Mouse (Mus musculus) hindbrain, embryonic 13.5 days (tissue): ENCODE data around the gene Cd81. TPM values are rescaled to one million over a fixed set of nuclear protein-coding genes. Genes with fewer than 3 reads are reported as not detected.

Source experiments
- ATAC-seq: fragments of 200-750 bp; cut with Nextera tagmentation; 2 replicates; pipeline ENCODE4 v1.8.0; 2017; ENCODE audit warnings: moderate TSS enrichment; ENCODE audit not compliant: low FRiP score
- H3K27ac ChIP-seq: fragments of 300-500 bp; sonication (generic); 2 replicates; pipeline ENCODE4 v1.5.1; 2015; ENCODE audit warnings: inconsistent platforms, mild to moderate bottlenecking, moderate library complexity
- H3K27me3 ChIP-seq: fragments of 300-500 bp; sonication (generic); 2 replicates; pipeline ENCODE4 v1.6.1; 2015; ENCODE audit warnings: mild to moderate bottlenecking, inconsistent platforms
- H3K36me3 ChIP-seq: fragments of 300-500 bp; sonication (generic); 2 replicates; pipeline ENCODE4 v1.6.1; 2015; ENCODE audit warnings: mild to moderate bottlenecking, inconsistent platforms
- H3K4me1 ChIP-seq: fragments of 300-500 bp; sonication (generic); replicated peaks from 2 replicates; pipeline ENCODE4 v1.6.1; 2015; ENCODE audit warnings: inconsistent platforms
- H3K4me2 ChIP-seq: fragments of 300-500 bp; sonication (generic); 2 replicates; pipeline ENCODE4 v1.6.1; 2015; ENCODE audit warnings: inconsistent platforms, mild to moderate bottlenecking, moderate library complexity
- H3K4me3 ChIP-seq: fragments of 300-500 bp; sonication (generic); 2 replicates; pipeline ENCODE4 v1.5.1; 2015; ENCODE audit warnings: mild to moderate bottlenecking, inconsistent platforms
- H3K9ac ChIP-seq: fragments of 300-500 bp; sonication (generic); 2 replicates; pipeline ENCODE4 v1.6.1; 2015; ENCODE audit warnings: mild to moderate bottlenecking, inconsistent platforms
- H3K9me3 ChIP-seq: fragments of 300-500 bp; sonication (generic); 2 replicates; pipeline ENCODE4 v1.6.1; 2016; ENCODE audit warnings: inconsistent platforms
- WGBS: fragments of 180-500 bp; shearing (Covaris S2); methylation state at CpG from one replicate; pipeline ENCODE4 v1.1.7; 2015; 5-methylcytosine and 5-hydroxymethylcytosine counted together
- polyA plus RNA-seq: library from polyadenylated mRNA; unstranded; fragments of >200 nt; fragmentation: Nextera tagmentation; extraction: Ambion mirVana; gene quantifications from 2 replicates; pipeline ENCODE4 v1.2.1, GENCODE M21; 2015

Gene Cd81
- polyA plus RNA-seq, 1 experiment from 2014 or later = 322 TPM

- H3K36me3 ChIP-seq = peaks cover 7% of the 10 kb centered on the region
- H3K4me3 ChIP-seq = no peak overlapping the region
- no peak overlapping the region for H3K4me2 ChIP-seq
- no peak overlapping the region for H3K27ac ChIP-seq
- no peaks in the 10 kb centered on the region for H3K9me3 ChIP-seq
- H3K4me1 ChIP-seq = no peaks in the 10 kb centered on the region
- no peaks in the 10 kb centered on the region for H3K27me3 ChIP-seq
- 93% methylated on average over 3 of the region's 3 CpGs for WGBS
- ATAC-seq = no peak
- H3K9ac ChIP-seq = no peak overlapping the region
Observed at GRCm38 (mm10) chr7:143025496-143025895, 27.0 kb upstream of the Cd81 start.

GRCm38 (mm10) chr7:143027196-143027595 lies 25.3 kb upstream of the Cd81 start:
- no peak overlapping the region for H3K27ac ChIP-seq

GRCm38 (mm10) chr7:143031816-143032215 lies 20.7 kb upstream of the Cd81 start:
- Histone ChIP-seq H3K27ac (no peak overlapping the region), H3K9ac (no peak overlapping the region), H3K4me1 (no peaks in the 10 kb centered on the region), H3K9me3 (no peaks in the 10 kb centered on the region), H3K4me3 (no peak overlapping the region), H3K36me3 (peaks cover 23% of the 10 kb centered on the region), H3K4me2 (no peak overlapping the region), H3K27me3 (no peaks in the 10 kb centered on the region)
- WGBS = 98% methylated on average over 1 of the region's 1 CpGs
- ATAC-seq = no peak

More at GRCm38 (mm10) chr7:143027196-143027595, 25.3 kb upstream of the Cd81 start:
- ATAC-seq = no peak
- no peak overlapping the region for H3K4me2 ChIP-seq
- H3K9me3 ChIP-seq = no peaks in the 10 kb centered on the region
- no peaks in the 10 kb centered on the region for H3K27me3 ChIP-seq
- H3K9ac ChIP-seq = no peak overlapping the region; the same call in 1 of the 2 replicates
- 83% methylated on average over 4 of the region's 4 CpGs for WGBS
- H3K4me1 ChIP-seq = no peaks in the 10 kb centered on the region
- no peak overlapping the region for H3K4me3 ChIP-seq
- H3K36me3 ChIP-seq = peaks cover 15% of the 10 kb centered on the region

- WGBS = 89% methylated on average over 4 of the region's 4 CpGs
- no peak overlapping the region for H3K27ac ChIP-seq
- ATAC-seq = no peak
- H3K9me3 ChIP-seq = no peaks in the 10 kb centered on the region
- H3K36me3 ChIP-seq = peaks cover 29% of the 10 kb centered on the region
- H3K4me3 ChIP-seq = no peak overlapping the region
- no peak overlapping the region for H3K4me2 ChIP-seq
- no peak overlapping the region for H3K9ac ChIP-seq
- H3K4me1 ChIP-seq = no peaks in the 10 kb centered on the region
- H3K27me3 ChIP-seq = no peaks in the 10 kb centered on the region
Observed at GRCm38 (mm10) chr7:143033581-143033980, 19.0 kb upstream of the Cd81 start.

- WGBS = 97% methylated on average over 2 of the region's 2 CpGs
- H3K4me3 ChIP-seq = no peak overlapping the region
- no peak overlapping the region for H3K9ac ChIP-seq
- no peak overlapping the region for H3K4me2 ChIP-seq
- no peaks in the 10 kb centered on the region for H3K4me1 ChIP-seq
- H3K27me3 ChIP-seq = no peaks in the 10 kb centered on the region
- no peak overlapping the region for H3K27ac ChIP-seq
- peaks cover 29% of the 10 kb centered on the region for H3K36me3 ChIP-seq
- no peak for ATAC-seq
- H3K9me3 ChIP-seq = no peaks in the 10 kb centered on the region
Observed at GRCm38 (mm10) chr7:143034112-143034511, 18.4 kb upstream of the Cd81 start.

GRCm38 (mm10) chr7:143034519-143035450 lies 17.8 kb upstream of the Cd81 start:
- ATAC-seq = no peak

GRCm38 (mm10) chr7:143036787-143037186 lies 15.8 kb upstream of the Cd81 start:
- Histone ChIP-seq H3K4me2 (no peak overlapping the region), H3K9me3 (no peaks in the 10 kb centered on the region), H3K27me3 (no peaks in the 10 kb centered on the region), H3K4me3 (no peak overlapping the region), H3K27ac (no peak overlapping the region), H3K9ac (no peak overlapping the region), H3K36me3 (peaks cover 22% of the 10 kb centered on the region), H3K4me1 (no peaks in the 10 kb centered on the region)
- ATAC-seq = no peak
- 86% methylated on average over 3 of the region's 3 CpGs for WGBS

More at GRCm38 (mm10) chr7:143034519-143035450, 17.8 kb upstream of the Cd81 start:
- Histone ChIP-seq H3K9ac (no peak overlapping the region), H3K27ac (no peak overlapping the region), H3K9me3 (no peaks in the 10 kb centered on the region), H3K27me3 (no peaks in the 10 kb centered on the region), H3K4me1 (no peaks in the 10 kb centered on the region), H3K4me2 (no peak overlapping the region), H3K4me3 (no peak overlapping the region), H3K36me3 (peaks cover 29% of the 10 kb centered on the region)
- 91% methylated on average over 8 of the region's 8 CpGs for WGBS

- Histone ChIP-seq H3K9ac (no peak overlapping the region), H3K9me3 (no peaks in the 10 kb centered on the region), H3K4me3 (no peak overlapping the region), H3K27me3 (no peaks in the 10 kb centered on the region), H3K36me3 (peaks cover 22% of the 10 kb centered on the region), H3K27ac (no peak overlapping the region), H3K4me1 (no peaks in the 10 kb centered on the region), H3K4me2 (no peak overlapping the region)
- ATAC-seq = no peak
- 94% methylated on average over 4 of the region's 4 CpGs for WGBS
Observed at GRCm38 (mm10) chr7:143037306-143037705, 15.2 kb upstream of the Cd81 start.

- H3K27me3 ChIP-seq = no peaks in the 10 kb centered on the region
- H3K4me1 ChIP-seq = no peaks in the 10 kb centered on the region
- peaks cover 16% of the 10 kb centered on the region for H3K36me3 ChIP-seq
- H3K9me3 ChIP-seq = no peaks in the 10 kb centered on the region
- ATAC-seq = no peak
- H3K4me3 ChIP-seq = no peak overlapping the region
- no peak overlapping the region for H3K27ac ChIP-seq
- H3K9ac ChIP-seq = no peak overlapping the region
- H3K4me2 ChIP-seq = no peak overlapping the region
- 92% methylated on average over 3 of the region's 3 CpGs for WGBS
Observed at GRCm38 (mm10) chr7:143038174-143038931, 14.2 kb upstream of the Cd81 start.

GRCm38 (mm10) chr7:143040561-143040960 lies 12.0 kb upstream of the Cd81 start:
- ATAC-seq = no peak
- 89% methylated on average over 3 of the region's 3 CpGs for WGBS
- no peak overlapping the region for H3K27ac ChIP-seq
- H3K27me3 ChIP-seq = no peaks in the 10 kb centered on the region
- H3K4me1 ChIP-seq = no peaks in the 10 kb centered on the region
- no peaks in the 10 kb centered on the region for H3K9me3 ChIP-seq
- peak overlapping the region; percentile 35; the same call in 1 of the 2 replicates for H3K9ac ChIP-seq
- peaks cover 7% of the 10 kb centered on the region for H3K36me3 ChIP-seq
- H3K4me2 ChIP-seq = no peak overlapping the region
- no peak overlapping the region for H3K4me3 ChIP-seq

GRCm38 (mm10) chr7:143041138-143041822 lies 11.3 kb upstream of the Cd81 start:
- no peak overlapping the region; the same call in 1 of the 2 replicates for H3K27ac ChIP-seq
- 82% methylated on average over 3 of the region's 3 CpGs for WGBS
- no peaks in the 10 kb centered on the region for H3K27me3 ChIP-seq
- no peak overlapping the region for H3K4me3 ChIP-seq
- H3K9me3 ChIP-seq = no peaks in the 10 kb centered on the region
- H3K9ac ChIP-seq = no peak overlapping the region
- H3K4me1 ChIP-seq = no peaks in the 10 kb centered on the region
- H3K36me3 ChIP-seq = peaks cover 7% of the 10 kb centered on the region
- ATAC-seq = no peak
- no peak overlapping the region for H3K4me2 ChIP-seq

- Histone ChIP-seq H3K4me3 (no peak overlapping the region), H3K36me3 (peaks cover 3% of the 10 kb centered on the region), H3K4me2 (no peak overlapping the region), H3K9ac (no peak overlapping the region), H3K27ac (peak overlapping the region; percentile 26; the same call in 1 of the 2 replicates), H3K9me3 (no peaks in the 10 kb centered on the region), H3K27me3 (no peaks in the 10 kb centered on the region), H3K4me1 (no peaks in the 10 kb centered on the region)
- 79% methylated on average over 3 of the region's 3 CpGs for WGBS
- ATAC-seq = no peak
Observed at GRCm38 (mm10) chr7:143042089-143042488, 10.4 kb upstream of the Cd81 start.
